Mouse (Mus musculus) hindbrain, embryonic 11.5 days (tissue): ENCODE measurements at regions not wholly inside any gene's neighbourhood (a gene's known extent, or its start where the extent isn't known, plus 50 kb on each side); places are given as distances from the start of the nearest gene placed in this dataset.
A peak's percentile ranks its signal among the peaks of the same experiment; 100 is the strongest.

Experiments used
- ATAC-seq: fragments of 200-750 bp; cut with Nextera tagmentation; 2 replicates; pipeline ENCODE4 v1.8.0; 2017; ENCODE audit warnings: mild to moderate bottlenecking, moderate TSS enrichment, moderate library complexity; ENCODE audit not compliant: low FRiP score
- DNase-seq: peaks from one replicate; pipeline ENCODE4 v3.0.0-alpha.2; 2015; ENCODE audit warnings: low spot score
- H3K27ac ChIP-seq: fragments of 300-500 bp; sonication (generic); 2 replicates; pipeline ENCODE4 v1.5.1; 2014; ENCODE audit warnings: mild to moderate bottlenecking, low read depth, low read length
- H3K27me3 ChIP-seq: fragments of 300-500 bp; sonication (generic); 2 replicates; pipeline ENCODE4 v1.6.1; 2014; ENCODE audit warnings: mild to moderate bottlenecking, low read length, moderate library complexity, mixed read lengths; ENCODE audit not compliant: control insufficient read depth, insufficient read depth
- H3K36me3 ChIP-seq: fragments of 300-500 bp; sonication (generic); 2 replicates; pipeline ENCODE4 v1.6.1; 2014; ENCODE audit warnings: mild to moderate bottlenecking, low read length, moderate library complexity, mixed read lengths; ENCODE audit not compliant: control insufficient read depth, insufficient read depth
- H3K4me1 ChIP-seq: fragments of 300-500 bp; sonication (generic); replicated peaks from 2 replicates; pipeline ENCODE4 v1.6.1; 2014; ENCODE audit warnings: low read length, mixed read lengths; ENCODE audit not compliant: control insufficient read depth, insufficient read depth
- H3K4me2 ChIP-seq: fragments of 300-500 bp; sonication (generic); replicated peaks from 2 replicates; pipeline ENCODE4 v1.6.1; 2014; ENCODE audit warnings: mild to moderate bottlenecking, low read depth, low read length
- H3K4me3 ChIP-seq: fragments of 300-500 bp; sonication (generic); 2 replicates; pipeline ENCODE4 v1.5.1; 2014; ENCODE audit warnings: low read depth, low read length
- H3K9ac ChIP-seq: fragments of 300-500 bp; sonication (generic); 2 replicates; pipeline ENCODE4 v1.6.1; 2014; ENCODE audit warnings: low read depth, low read length
- H3K9me3 ChIP-seq: fragments of 300-500 bp; sonication (generic); 2 replicates; pipeline ENCODE4 v1.6.1; 2016; ENCODE audit warnings: low read length; ENCODE audit not compliant: control insufficient read depth
- WGBS: fragments of 180-500 bp; shearing (Covaris S2); extraction: QIAGEN DNeasy Blood & Tissue Kit; methylation state at CpG from one replicate; pipeline ENCODE4 v1.1.7; 2014; 5-methylcytosine and 5-hydroxymethylcytosine counted together

- 11% methylated on average over 5 of the region's 5 CpGs for WGBS
- Histone ChIP-seq H3K9me3 (no peaks in the 10 kb centered on the region), H3K27ac (no peak overlapping the region), H3K36me3 (no peaks in the 10 kb centered on the region), H3K4me3 (no peak overlapping the region), H3K27me3 (no peaks in the 10 kb centered on the region), H3K9ac (no peak overlapping the region), H3K4me1 (peaks cover 13% of the 10 kb centered on the region; the same call in 1 of the 2 replicates), H3K4me2 (no peak overlapping the region)
- DNase-seq: peak; percentile 8
- ATAC-seq: no peak; the same call in 1 of the 2 replicates
Measured at GRCm38 (mm10) chr15:87987322-87987985, 443.4 kb downstream of the Fam19a5 start.

DNA sequence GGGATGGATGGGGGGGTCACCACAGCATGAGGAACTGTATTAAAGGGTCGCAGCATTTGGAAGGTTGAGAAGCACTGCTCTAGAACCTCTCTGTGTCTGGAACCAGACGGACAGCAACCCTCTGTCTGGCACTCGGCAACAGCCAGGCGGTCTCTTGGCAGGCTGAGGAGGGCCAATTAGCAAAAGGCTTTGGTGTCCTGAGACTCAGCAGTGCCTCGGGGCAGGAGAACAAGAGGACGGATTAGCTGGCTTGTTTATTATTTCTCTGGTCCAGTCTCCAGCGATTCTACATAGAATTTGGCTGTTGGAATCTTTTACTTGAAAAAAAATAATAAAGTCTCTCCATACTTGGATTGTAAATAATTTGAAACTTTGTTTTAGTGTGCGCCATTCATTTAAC, 450.4 kb downstream of the Fam19a5 start:
- WGBS: 67% methylated on average over 8 of the region's 8 CpGs
- no peak for ATAC-seq

DNA sequence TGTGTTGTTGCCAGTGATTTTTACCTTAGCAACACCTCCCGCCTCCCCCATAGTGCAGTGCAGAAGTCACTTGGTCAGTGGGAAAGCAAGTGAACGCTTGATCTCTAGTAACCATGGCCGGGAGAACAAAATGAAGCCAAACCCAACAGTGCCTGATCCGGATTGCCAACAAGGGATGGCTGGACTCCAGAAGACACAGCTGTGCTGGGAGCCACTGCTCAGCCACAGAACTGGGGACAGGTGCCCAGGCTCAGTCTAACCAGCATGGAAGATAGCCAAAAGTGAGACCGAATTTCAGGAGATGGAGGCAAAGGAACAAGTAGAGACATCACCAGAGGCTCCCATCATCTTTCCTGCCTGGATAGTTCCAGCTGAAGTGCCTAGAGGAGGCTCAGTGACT, 473.0 kb downstream of the Fam19a5 start:
- Histone ChIP-seq H3K4me3 (no peak overlapping the region), H3K36me3 (no peaks in the 10 kb centered on the region), H3K27me3 (no peaks in the 10 kb centered on the region), H3K9ac (no peak overlapping the region), H3K4me2 (no peak overlapping the region), H3K9me3 (no peaks in the 10 kb centered on the region), H3K4me1 (no peaks in the 10 kb centered on the region), H3K27ac (no peak overlapping the region)
- ATAC-seq (no peak), DNase-seq (no peak)
- WGBS: 91% methylated on average over 5 of the region's 5 CpGs

More for the DNA sequence above, 450.4 kb downstream of the Fam19a5 start:
- Histone ChIP-seq H3K9me3 (no peaks in the 10 kb centered on the region), H3K4me2 (no peak overlapping the region), H3K9ac (no peak overlapping the region), H3K27ac (no peak overlapping the region), H3K4me3 (no peak overlapping the region), H3K4me1 (no peaks in the 10 kb centered on the region), H3K27me3 (no peaks in the 10 kb centered on the region), H3K36me3 (no peaks in the 10 kb centered on the region)
- DNase-seq: no peak

GRCm38 (mm10) chr15:88032751-88033150, 488.7 kb downstream of the Fam19a5 start:
- H3K9ac ChIP-seq: no peak overlapping the region
- H3K4me1 ChIP-seq: no peaks in the 10 kb centered on the region; the same call in 1 of the 2 replicates
- no peaks in the 10 kb centered on the region for H3K9me3 ChIP-seq
- DNase-seq (no peak), ATAC-seq (no peak)
- WGBS: 79% methylated on average over 11 of the region's 11 CpGs
- H3K27ac ChIP-seq: no peak overlapping the region
- H3K36me3 ChIP-seq: no peaks in the 10 kb centered on the region
- H3K4me3 ChIP-seq: no peak overlapping the region
- H3K4me2 ChIP-seq: no peak overlapping the region
- no peaks in the 10 kb centered on the region for H3K27me3 ChIP-seq

GRCm38 (mm10) chr15:88033725-88034124, 489.6 kb downstream of the Fam19a5 start:
- H3K4me1 ChIP-seq: no peaks in the 10 kb centered on the region; the same call in 1 of the 2 replicates
- no peak overlapping the region for H3K27ac ChIP-seq
- H3K9me3 ChIP-seq: no peaks in the 10 kb centered on the region
- H3K4me3 ChIP-seq: no peak overlapping the region
- H3K4me2 ChIP-seq: no peak overlapping the region
- no peak overlapping the region for H3K9ac ChIP-seq
- ATAC-seq (no peak), DNase-seq (no peak)
- WGBS: 69% methylated on average over 4 of the region's 4 CpGs
- no peaks in the 10 kb centered on the region for H3K36me3 ChIP-seq
- no peaks in the 10 kb centered on the region for H3K27me3 ChIP-seq

- no peak for ATAC-seq
- H3K27ac ChIP-seq: no peak overlapping the region
- no peak overlapping the region for H3K4me2 ChIP-seq
- no peaks in the 10 kb centered on the region for H3K36me3 ChIP-seq
- no peak overlapping the region for H3K4me3 ChIP-seq
- no peaks in the 10 kb centered on the region for H3K27me3 ChIP-seq
- H3K4me1 ChIP-seq: no peaks in the 10 kb centered on the region; the same call in 1 of the 2 replicates
- H3K9me3 ChIP-seq: no peaks in the 10 kb centered on the region
- no peak for DNase-seq
- 82% methylated on average over 8 of the region's 8 CpGs for WGBS
- H3K9ac ChIP-seq: no peak overlapping the region
Measured at GRCm38 (mm10) chr15:88035486-88035885, 491.4 kb downstream of the Fam19a5 start.

DNA sequence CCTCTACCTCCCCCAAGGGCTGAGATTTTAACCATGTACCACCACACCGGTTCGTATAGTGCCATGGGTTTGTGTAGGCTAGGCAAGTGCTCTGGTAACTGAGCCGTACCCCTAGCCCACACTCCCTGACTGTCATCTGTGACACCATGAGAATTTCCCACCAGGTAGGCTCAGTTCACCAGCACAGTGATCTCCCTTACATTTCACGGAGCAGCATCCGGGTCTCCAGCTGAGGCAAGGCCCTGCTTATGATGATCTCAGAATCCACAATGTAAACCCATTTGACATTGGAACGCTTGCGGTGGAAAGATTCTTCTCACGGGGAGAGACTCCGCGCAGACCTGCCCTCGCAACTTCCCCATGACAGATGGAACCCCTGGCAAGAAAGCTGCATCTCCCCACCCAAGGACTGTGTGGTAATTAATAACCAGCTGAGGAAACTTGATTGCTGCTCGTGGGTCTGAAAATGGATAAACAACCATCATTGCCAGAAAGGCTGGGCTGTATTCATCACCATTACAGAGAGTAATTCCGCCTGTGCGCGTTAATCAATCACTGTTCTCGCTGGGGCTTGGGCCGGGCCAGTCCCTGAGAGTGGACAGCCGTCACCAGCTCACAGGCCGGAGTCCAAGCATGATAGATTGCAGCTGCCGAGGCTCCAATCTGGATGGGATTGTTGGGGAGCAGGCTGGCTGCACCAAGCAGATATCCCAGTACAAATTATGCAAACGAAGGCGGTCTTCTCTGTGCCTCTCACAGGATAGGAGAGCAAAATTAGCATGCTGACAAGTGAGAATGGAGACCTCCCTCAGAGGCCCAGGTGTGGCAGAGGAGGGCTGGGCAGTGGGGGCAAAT, 492.3 kb downstream of the Fam19a5 start:
- H3K9me3 ChIP-seq: no peaks in the 10 kb centered on the region
- peak; percentile 53 for DNase-seq
- no peaks in the 10 kb centered on the region for H3K36me3 ChIP-seq
- H3K27ac ChIP-seq: peak overlapping the region; percentile 65
- H3K4me2 ChIP-seq: no peak overlapping the region
- no peaks in the 10 kb centered on the region; the same call in 1 of the 2 replicates for H3K4me1 ChIP-seq
- peak; percentile 87 for ATAC-seq
- H3K27me3 ChIP-seq: no peaks in the 10 kb centered on the region
- WGBS: 52% methylated on average over 22 of the region's 22 CpGs
- H3K4me3 ChIP-seq: no peak overlapping the region
- H3K9ac ChIP-seq: no peak overlapping the region

- no peaks in the 10 kb centered on the region for H3K27me3 ChIP-seq
- DNase-seq: no peak
- no peak overlapping the region for H3K4me3 ChIP-seq
- no peak overlapping the region for H3K4me2 ChIP-seq
- ATAC-seq: no peak
- no peak overlapping the region for H3K9ac ChIP-seq
- 0 out of 2 replicates have a peak overlapping the region, but pooled peaks have one; percentile 24 for H3K27ac ChIP-seq
- 88% methylated on average over 4 of the region's 4 CpGs for WGBS
- H3K36me3 ChIP-seq: no peaks in the 10 kb centered on the region
- no peaks in the 10 kb centered on the region; the same call in 1 of the 2 replicates for H3K4me1 ChIP-seq
- H3K9me3 ChIP-seq: no peaks in the 10 kb centered on the region
Measured at GRCm38 (mm10) chr15:88037606-88038005, 493.5 kb downstream of the Fam19a5 start.
